Mouse (Mus musculus): Measurements from ENCODE around the gene Mid1.

- TF ChIP-seq CTCF (IDR thresholded peaks at IDR 0.05) (no peak), EP300 (IDR thresholded peaks at IDR 0.05) (no peak)
Observed at GRCm38 (mm10) chrX:169676313-169676712, 8.7 kb upstream of the Mid1 start.
